Mouse (Mus musculus) testis, adult 2 months (tissue): ENCODE data around the gene Polr1c. TPM values are rescaled to one million over a fixed set of nuclear protein-coding genes. Genes with fewer than 3 reads are reported as not detected.

Experiments used
- H3K27ac ChIP-seq: fragments of 200-500 bp; 2 replicates; pipeline ENCODE4 v1.5.1; 2012; ENCODE audit warnings: low read depth, low read length; ENCODE audit not compliant: control insufficient read depth, insufficient read depth
- H3K27me3 ChIP-seq: fragments of 200-500 bp; 2 replicates; pipeline ENCODE4 v1.6.1; 2012; ENCODE audit warnings: mild to moderate bottlenecking, low read length, moderate library complexity; ENCODE audit not compliant: control insufficient read depth, insufficient read depth
- H3K36me3 ChIP-seq: fragments of 200-500 bp; 2 replicates; pipeline ENCODE4 v1.6.1; 2012; ENCODE audit warnings: mild to moderate bottlenecking, low read length; ENCODE audit not compliant: control insufficient read depth, insufficient read depth
- H3K4me1 ChIP-seq: fragments of 200-500 bp; 2 replicates; pipeline ENCODE4 v1.6.1; 2012; ENCODE audit warnings: low read length; ENCODE audit not compliant: control insufficient read depth, insufficient read depth
- H3K4me3 ChIP-seq: fragments of 200-500 bp; 2 replicates; pipeline ENCODE4 v1.5.1; 2012; ENCODE audit warnings: low read depth, mild to moderate bottlenecking, low read length, moderate library complexity, mixed read lengths; ENCODE audit not compliant: control insufficient read depth
- CTCF ChIP-seq: fragments of 200-500 bp; IDR thresholded peaks from 2 replicates; pipeline ENCODE4 v1.5.1; 2012; ENCODE audit warnings: low read depth, mild to moderate bottlenecking, inconsistent platforms, low read length, moderate library complexity; ENCODE audit not compliant: control insufficient read depth, insufficient read depth, insufficient replicate concordance
- POLR2A ChIP-seq: fragments of 200-500 bp; IDR thresholded peaks from 2 replicates; pipeline ENCODE4 v1.6.1; 2012; ENCODE audit warnings: low read depth, mild to moderate bottlenecking, inconsistent platforms, low read length, moderate library complexity; ENCODE audit not compliant: control insufficient read depth
- polyA plus RNA-seq: library from polyadenylated mRNA; depleted of rRNA; stranded (reverse); fragments of >200 nt; gene quantifications from 2 replicates; pipeline ENCODE4 v1.2.3, GENCODE M21; 2012; rRNA removed

Polr1c gene
- polyA plus RNA-seq: 57.5 and 68.8 TPM in 2 replicates

DNA sequence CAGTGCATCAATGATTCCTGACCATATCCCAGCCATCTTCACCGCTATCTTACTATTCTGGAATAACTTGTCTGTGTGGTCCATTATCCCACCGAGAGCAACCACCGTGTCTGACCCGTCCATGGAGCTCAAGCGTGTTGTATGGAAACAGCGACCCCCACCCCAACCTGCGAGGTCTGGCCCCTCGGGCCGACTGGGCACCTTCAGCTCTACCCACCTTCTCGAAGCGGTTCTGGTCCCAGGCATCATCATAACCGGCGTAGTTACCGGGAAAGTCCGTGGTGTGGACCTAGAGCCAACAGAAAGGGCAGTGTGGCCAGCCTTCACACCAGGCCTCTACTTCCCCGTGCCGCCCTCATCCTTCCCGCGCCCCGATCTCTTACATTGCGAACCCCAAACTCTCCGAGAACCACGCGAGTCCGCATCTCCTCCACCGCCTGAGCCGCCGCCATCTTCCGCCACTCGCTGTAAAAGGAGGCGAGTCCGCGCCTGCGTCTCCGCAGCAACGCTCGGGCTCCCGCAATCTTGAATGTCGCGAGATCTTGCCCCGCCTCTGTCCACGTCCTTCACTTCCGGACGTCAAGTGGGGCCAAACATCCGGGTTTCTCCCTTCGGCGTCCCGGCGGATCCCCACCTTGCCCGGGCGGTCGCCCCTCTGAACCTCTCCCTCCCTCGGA is at the start of gene Polr1c, which contains the start of gene Yipf3:
Gene Polr1c (minus strand): TSS at position 543 of the 677 bp plus-strand sequence.
Gene Yipf3 (plus strand): TSS at position 569 of the 677 bp plus-strand sequence.
- H3K36me3 ChIP-seq: no peaks in the 10 kb centered on the region; the same call in 1 of the 2 replicates
- TF ChIP-seq POLR2A: peak; percentile 97
- TF ChIP-seq CTCF: no peak

GRCm38 (mm10) chr17:46297028-46297363 is 49.1 kb upstream of the Polr1c start:
- Histone ChIP-seq H3K27me3 (peaks cover 3% of the 10 kb centered on the region; the same call in 1 of the 2 replicates), H3K4me3 (no peak overlapping the region), H3K4me1 (peaks cover 15% of the 10 kb centered on the region), H3K36me3 (no peaks in the 10 kb centered on the region), H3K27ac (no peak overlapping the region)
- TF ChIP-seq POLR2A (no peak), CTCF (no peak)

More for the DNA sequence above, at the start of gene Polr1c, which contains the start of gene Yipf3:
- Histone ChIP-seq H3K4me1 (peaks cover 5% of the 10 kb centered on the region), H3K4me3 (peak within 1 kb of the TSS; percentile 98), H3K27ac (peak within 1 kb of the TSS; percentile 90), H3K27me3 (no peaks in the 10 kb centered on the region)

DNA sequence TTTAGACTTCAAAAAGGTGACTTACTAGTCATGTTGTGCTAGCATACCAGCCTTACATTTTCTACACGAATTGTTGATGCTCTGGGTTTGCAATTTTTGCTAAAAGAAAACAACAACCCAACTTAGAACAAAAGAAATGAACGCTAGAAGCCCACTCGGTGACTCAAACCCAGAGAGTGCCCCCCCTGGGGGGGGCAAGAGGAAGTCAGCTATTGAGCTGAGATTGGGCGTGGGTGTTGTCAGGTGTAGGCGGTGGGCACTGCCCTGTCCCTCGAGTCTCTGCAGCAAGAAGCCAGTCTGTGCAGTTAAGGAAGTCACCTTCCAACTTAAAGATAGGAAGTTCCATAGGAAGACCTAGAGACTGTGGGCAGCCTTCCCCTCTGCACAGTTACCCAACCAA is 48.7 kb upstream of the Polr1c start:
- no peaks in the 10 kb centered on the region for H3K36me3 ChIP-seq
- peaks cover 3% of the 10 kb centered on the region; the same call in 1 of the 2 replicates for H3K27me3 ChIP-seq
- no peak for TF ChIP-seq CTCF
- TF ChIP-seq POLR2A: no peak
- H3K4me3 ChIP-seq: no peak overlapping the region
- H3K27ac ChIP-seq: no peak overlapping the region
- peaks cover 15% of the 10 kb centered on the region for H3K4me1 ChIP-seq

DNA sequence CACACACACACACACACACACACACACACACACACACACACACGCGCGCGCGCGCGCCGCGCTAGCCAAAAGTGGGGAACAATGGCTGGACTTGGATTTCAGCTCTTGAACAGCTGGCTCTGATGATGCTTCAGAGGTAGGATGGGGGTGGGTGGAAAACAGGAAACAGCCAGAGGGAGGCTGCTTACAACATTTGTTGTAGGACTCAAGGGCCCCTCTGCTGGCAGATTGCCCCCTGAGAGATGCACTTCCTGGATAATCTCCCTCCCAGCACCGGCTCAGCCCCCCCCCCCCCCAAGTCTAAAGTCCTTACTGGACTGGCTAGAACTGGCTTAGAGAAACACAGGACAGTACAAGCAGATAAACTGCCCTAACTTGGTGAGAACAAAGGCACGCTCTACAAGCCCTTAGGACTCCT is 39.8 kb upstream of the Polr1c start:
- TF ChIP-seq CTCF (no peak), POLR2A (no peak)
- Histone ChIP-seq H3K4me3 (no peak overlapping the region), H3K27ac (no peak overlapping the region)

GRCm38 (mm10) chr17:46285407-46285806 is 37.6 kb upstream of the Polr1c start:
- Histone ChIP-seq H3K4me3 (no peak overlapping the region), H3K27ac (no peak overlapping the region), H3K27me3 (no peaks in the 10 kb centered on the region), H3K36me3 (no peaks in the 10 kb centered on the region), H3K4me1 (peaks cover 13% of the 10 kb centered on the region)
- TF ChIP-seq CTCF (no peak), POLR2A (no peak)

More for the DNA sequence above, 39.8 kb upstream of the Polr1c start:
- Histone ChIP-seq H3K4me1 (peaks cover 8% of the 10 kb centered on the region), H3K27me3 (no peaks in the 10 kb centered on the region), H3K36me3 (no peaks in the 10 kb centered on the region)

GRCm38 (mm10) chr17:46284653-46285052 is 36.8 kb upstream of the Polr1c start:
- Histone ChIP-seq H3K4me1 (peaks cover 13% of the 10 kb centered on the region), H3K36me3 (no peaks in the 10 kb centered on the region), H3K4me3 (no peak overlapping the region), H3K27ac (no peak overlapping the region), H3K27me3 (no peaks in the 10 kb centered on the region)
- TF ChIP-seq POLR2A (no peak), CTCF (no peak)

- no peaks in the 10 kb centered on the region for H3K27me3 ChIP-seq
- H3K27ac ChIP-seq: no peak overlapping the region
- TF ChIP-seq CTCF: no peak
- no peak for TF ChIP-seq POLR2A
- peak overlapping the region; percentile 76 for H3K4me3 ChIP-seq
- H3K4me1 ChIP-seq: peaks cover 13% of the 10 kb centered on the region
- no peaks in the 10 kb centered on the region for H3K36me3 ChIP-seq
These were observed 36.1 kb upstream of the Polr1c start for GRCm38 (mm10) chr17:46283911-46284310.

GRCm38 (mm10) chr17:46283140-46283539 is 35.3 kb upstream of the Polr1c start:
- no peaks in the 10 kb centered on the region for H3K27me3 ChIP-seq
- H3K4me3 ChIP-seq: peak overlapping the region; percentile 83
- peaks cover 13% of the 10 kb centered on the region for H3K4me1 ChIP-seq
- peak overlapping the region; percentile 88 for H3K27ac ChIP-seq
- H3K36me3 ChIP-seq: no peaks in the 10 kb centered on the region
- TF ChIP-seq CTCF: no peak
- no peak; the same call in 1 of the 2 replicates for TF ChIP-seq POLR2A
